Mouse (Mus musculus): ENCODE results near the gene Slc35e2. TPM values are rescaled to one million over a fixed set of nuclear protein-coding genes. Genes with fewer than 3 reads are reported as not detected.

Slc35e2 gene
- polyA plus RNA-seq (2014; fragmentation: Nextera tagmentation; extraction: Ambion mirVana) = 16.1 and 16.4 TPM in 2 replicates

DNA sequence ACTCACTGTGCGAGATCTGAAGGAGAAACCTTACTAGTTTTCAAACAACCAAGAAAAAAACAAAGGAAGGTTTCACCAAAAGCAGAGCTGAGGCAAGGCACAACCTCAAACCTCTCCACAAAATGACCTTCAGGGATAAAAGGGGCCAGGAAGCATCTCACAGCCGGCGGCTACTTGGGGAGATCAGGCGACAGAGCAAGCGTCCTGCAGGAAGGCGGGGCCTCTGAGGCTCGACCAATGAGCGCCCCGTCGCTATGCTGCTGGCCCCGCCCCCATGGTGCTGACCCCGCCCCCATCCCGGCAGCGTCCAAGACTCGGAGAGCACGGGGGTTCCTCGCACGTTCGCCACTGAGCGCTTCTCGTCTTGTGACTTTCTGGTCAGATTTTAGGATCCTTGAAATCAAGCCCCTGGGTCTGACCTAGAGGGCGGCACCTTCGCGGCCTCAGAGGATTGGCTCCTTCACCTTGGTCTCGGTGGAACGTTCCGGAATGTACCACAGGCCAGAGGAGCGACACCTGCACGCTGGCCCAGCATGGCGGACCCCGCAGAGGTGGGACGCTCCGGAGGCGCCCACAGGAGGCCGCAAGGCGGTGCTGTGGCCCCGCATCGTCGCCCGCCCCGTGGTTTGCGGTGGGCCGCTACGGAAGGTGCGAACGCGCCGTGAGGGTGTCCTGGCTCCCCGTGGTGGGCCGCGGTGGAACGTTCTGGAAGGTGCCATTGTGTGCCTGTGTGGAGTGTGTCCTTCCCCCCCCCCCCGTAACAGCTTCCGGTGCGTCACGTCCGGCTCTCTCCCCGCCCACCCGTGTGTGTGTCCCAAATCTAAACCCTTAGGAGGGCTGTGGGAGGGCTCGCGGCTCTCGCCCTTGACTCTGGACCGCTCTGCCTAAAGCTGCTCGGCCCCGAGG, at the start of gene Slc35e2:
Slc35e2 (plus strand) TSS at position 326 of the 906 bp plus-strand sequence.
- Histone ChIP-seq H3K4me3 (ENCODE audit: low read depth, low read length) (peak within 1 kb of the TSS; percentile 92), H3K36me3 (ENCODE audit: control insufficient read depth, insufficient read depth, low read length) (no peaks in the 10 kb centered on the region), H3K27ac (replicated peaks; ENCODE audit: low read depth, low read length) (peak within 1 kb of the TSS; percentile 99), H3K9me3 (ENCODE audit: control insufficient read depth, low read length) (no peaks in the 10 kb centered on the region), H3K27me3 (ENCODE audit: control insufficient read depth, insufficient read depth, low read length) (no peaks in the 10 kb centered on the region), H3K4me1 (ENCODE audit: control insufficient read depth, insufficient read depth, low read length) (peaks cover 7% of the 10 kb centered on the region), H3K4me2 (ENCODE audit: low read depth, severe bottlenecking) (peak within 1 kb of the TSS; percentile 93), H3K9ac (ENCODE audit: low read length) (peak within 1 kb of the TSS; percentile 95)
- WGBS = under 1% methylated on average over 65 of the region's 65 CpGs
- peak; percentile 94 for ATAC-seq (ENCODE audit: insufficient number of reproducible peaks, low FRiP score, low TSS enrichment, low read depth)
- DNase-seq (ENCODE audit: low spot score) = peak; percentile 98

DNA sequence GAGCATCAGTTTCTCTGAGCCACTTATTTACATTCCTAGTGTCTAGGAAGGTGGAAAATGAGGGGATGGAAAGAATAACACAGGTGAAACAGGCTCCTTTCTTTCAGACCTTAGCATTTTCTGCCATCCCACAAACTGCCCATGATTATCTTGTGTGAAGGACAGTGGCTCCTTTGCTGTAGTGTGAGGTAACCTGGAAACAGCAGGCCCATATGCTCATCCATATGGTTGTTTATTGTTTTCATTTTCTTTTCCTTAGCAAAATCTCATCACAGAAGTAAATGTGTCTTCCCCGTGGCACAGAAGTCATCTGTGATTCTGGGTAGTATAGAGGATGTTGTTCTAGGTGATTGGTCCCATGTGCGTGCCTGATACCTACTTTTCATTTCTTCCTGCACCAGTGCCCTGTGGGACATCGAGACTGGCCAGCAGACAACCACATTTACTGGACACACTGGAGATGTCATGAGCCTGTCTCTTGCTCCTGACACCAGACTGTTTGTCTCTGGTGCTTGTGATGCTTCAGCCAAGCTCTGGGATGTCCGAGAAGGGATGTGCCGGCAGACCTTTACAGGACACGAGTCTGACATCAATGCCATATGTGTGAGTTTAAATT, 48.2 kb upstream of the Slc35e2 start:
- H3K27ac ChIP-seq (replicated peaks; ENCODE audit: low read depth, low read length) = no peak overlapping the region
- H3K9me3 ChIP-seq (ENCODE audit: control insufficient read depth, low read length) = no peaks in the 10 kb centered on the region
- DNase-seq (ENCODE audit: low spot score) (no peak), ATAC-seq (ENCODE audit: insufficient number of reproducible peaks, low FRiP score, low TSS enrichment, low read depth) (no peak)
- peaks cover 48% of the 10 kb centered on the region for H3K36me3 ChIP-seq (ENCODE audit: control insufficient read depth, insufficient read depth, low read length)
- no peaks in the 10 kb centered on the region for H3K27me3 ChIP-seq (ENCODE audit: control insufficient read depth, insufficient read depth, low read length)
- H3K4me3 ChIP-seq (ENCODE audit: low read depth, low read length) = no peak overlapping the region
- WGBS = 94% methylated on average over 6 of the region's 6 CpGs
- no peak overlapping the region for H3K9ac ChIP-seq (ENCODE audit: low read length)
- no peaks in the 10 kb centered on the region for H3K4me1 ChIP-seq (ENCODE audit: control insufficient read depth, insufficient read depth, low read length)
- no peak overlapping the region for H3K4me2 ChIP-seq (ENCODE audit: low read depth, severe bottlenecking)

DNA sequence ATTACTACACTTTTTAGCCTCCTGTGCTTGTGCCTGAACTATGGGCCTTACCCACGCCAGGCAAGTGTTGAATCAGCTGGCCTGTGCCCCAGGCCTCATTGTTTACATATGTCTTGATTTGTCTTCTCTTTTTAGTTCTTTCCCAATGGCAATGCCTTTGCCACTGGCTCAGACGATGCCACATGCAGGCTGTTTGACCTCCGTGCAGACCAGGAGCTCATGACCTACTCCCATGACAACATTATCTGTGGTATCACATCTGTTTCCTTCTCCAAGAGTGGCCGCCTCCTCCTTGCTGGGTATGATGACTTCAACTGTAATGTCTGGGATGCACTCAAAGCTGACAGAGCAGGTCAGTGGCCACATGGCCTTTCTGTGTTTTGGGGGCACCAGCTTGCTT, 46.3 kb upstream of the Slc35e2 start:
- H3K4me3 ChIP-seq (ENCODE audit: low read depth, low read length) = no peak overlapping the region
- H3K36me3 ChIP-seq (ENCODE audit: control insufficient read depth, insufficient read depth, low read length) = peaks cover 52% of the 10 kb centered on the region
- H3K4me1 ChIP-seq (ENCODE audit: control insufficient read depth, insufficient read depth, low read length) = no peaks in the 10 kb centered on the region
- no peak for DNase-seq (ENCODE audit: low spot score)
- ATAC-seq (ENCODE audit: insufficient number of reproducible peaks, low FRiP score, low TSS enrichment, low read depth) = no peak
- no peak overlapping the region for H3K4me2 ChIP-seq (ENCODE audit: low read depth, severe bottlenecking)
- no peaks in the 10 kb centered on the region for H3K27me3 ChIP-seq (ENCODE audit: control insufficient read depth, insufficient read depth, low read length)
- H3K9me3 ChIP-seq (ENCODE audit: control insufficient read depth, low read length) = no peaks in the 10 kb centered on the region
- 82% methylated on average over 4 of the region's 4 CpGs for WGBS
- no peak overlapping the region for H3K9ac ChIP-seq (ENCODE audit: low read length)
- no peak overlapping the region for H3K27ac ChIP-seq (replicated peaks; ENCODE audit: low read depth, low read length)

DNA sequence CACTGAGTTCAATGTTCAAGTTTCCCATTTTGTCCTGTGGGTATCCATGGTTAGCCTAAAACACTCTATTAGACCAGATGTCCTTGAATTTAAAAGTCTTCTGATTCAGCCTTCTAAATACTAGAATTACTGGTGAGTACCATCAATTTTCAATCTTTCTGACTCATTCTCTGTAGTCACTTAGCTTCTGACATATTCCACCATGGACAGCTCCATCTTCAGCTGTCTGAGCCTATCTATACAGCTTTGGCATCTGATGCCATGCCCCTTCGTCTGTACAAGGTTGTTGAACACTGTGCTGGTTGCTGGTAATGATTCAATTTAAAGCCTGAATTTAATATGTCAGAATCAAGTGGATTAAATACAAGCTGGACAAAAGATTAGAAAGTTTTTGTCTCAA, 45.8 kb upstream of the Slc35e2 start:
- no peak for DNase-seq (ENCODE audit: low spot score)
- Histone ChIP-seq H3K4me1 (ENCODE audit: control insufficient read depth, insufficient read depth, low read length) (no peaks in the 10 kb centered on the region), H3K36me3 (ENCODE audit: control insufficient read depth, insufficient read depth, low read length) (peaks cover 57% of the 10 kb centered on the region), H3K9me3 (ENCODE audit: control insufficient read depth, low read length) (no peaks in the 10 kb centered on the region), H3K27me3 (ENCODE audit: control insufficient read depth, insufficient read depth, low read length) (no peaks in the 10 kb centered on the region), H3K4me3 (ENCODE audit: low read depth, low read length) (no peak overlapping the region), H3K4me2 (ENCODE audit: low read depth, severe bottlenecking) (no peak overlapping the region), H3K9ac (ENCODE audit: low read length) (no peak overlapping the region), H3K27ac (replicated peaks; ENCODE audit: low read depth, low read length) (no peak overlapping the region)
- WGBS = 71% methylated on average over 1 of the region's 1 CpGs
- ATAC-seq (ENCODE audit: insufficient number of reproducible peaks, low FRiP score, low TSS enrichment, low read depth) = no peak

DNA sequence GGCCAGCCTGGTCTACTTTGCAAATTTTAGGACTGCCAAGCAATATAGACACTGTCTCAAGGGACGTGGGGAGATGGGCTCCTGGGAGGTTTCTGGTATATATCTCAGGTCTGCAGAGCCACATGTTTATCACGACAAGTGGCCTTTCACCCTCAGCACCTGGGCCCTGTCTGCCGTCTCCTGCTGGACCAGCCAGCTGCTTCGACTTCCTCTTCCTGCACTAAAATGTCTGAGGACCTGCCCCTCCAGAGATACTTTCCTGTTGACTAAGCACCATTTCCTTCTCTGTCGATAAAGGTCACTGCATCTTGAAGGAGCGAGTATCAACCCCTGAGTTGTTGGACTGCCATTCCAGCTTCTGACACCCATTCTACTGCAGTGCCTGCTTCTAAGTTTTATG, 41.8 kb upstream of the Slc35e2 start:
- Histone ChIP-seq H3K9me3 (ENCODE audit: control insufficient read depth, low read length) (no peaks in the 10 kb centered on the region), H3K4me2 (ENCODE audit: low read depth, severe bottlenecking) (no peak overlapping the region), H3K4me3 (ENCODE audit: low read depth, low read length) (no peak overlapping the region), H3K36me3 (ENCODE audit: control insufficient read depth, insufficient read depth, low read length) (peaks cover 34% of the 10 kb centered on the region), H3K4me1 (ENCODE audit: control insufficient read depth, insufficient read depth, low read length) (peaks cover 9% of the 10 kb centered on the region), H3K27me3 (ENCODE audit: control insufficient read depth, insufficient read depth, low read length) (no peaks in the 10 kb centered on the region), H3K27ac (replicated peaks; ENCODE audit: low read depth, low read length) (no peak overlapping the region), H3K9ac (ENCODE audit: low read length) (no peak overlapping the region)
- 80% methylated on average over 6 of the region's 6 CpGs for WGBS
- ATAC-seq (ENCODE audit: insufficient number of reproducible peaks, low FRiP score, low TSS enrichment, low read depth) = no peak
- DNase-seq (ENCODE audit: low spot score) = no peak

DNA sequence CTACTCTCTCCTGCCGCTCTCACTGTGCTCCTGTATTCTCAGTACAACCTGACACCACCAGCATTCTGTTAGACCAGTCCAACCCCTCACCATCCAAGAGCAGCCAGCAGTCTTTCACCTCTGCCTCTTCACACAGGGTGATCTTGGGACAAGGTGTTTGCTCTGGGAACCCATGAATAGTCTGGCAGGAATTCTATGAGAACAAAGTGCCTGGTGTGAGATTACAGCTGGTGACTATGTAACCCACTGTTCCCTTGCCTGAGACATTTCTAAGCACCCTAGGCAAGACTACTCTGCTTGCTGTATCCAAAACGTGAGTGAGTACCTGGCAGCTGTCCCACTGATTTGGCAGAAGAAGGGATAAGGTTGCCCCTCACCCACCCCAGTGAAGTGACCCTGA, 40.3 kb upstream of the Slc35e2 start:
- Histone ChIP-seq H3K36me3 (ENCODE audit: control insufficient read depth, insufficient read depth, low read length) (peaks cover 24% of the 10 kb centered on the region), H3K27me3 (ENCODE audit: control insufficient read depth, insufficient read depth, low read length) (no peaks in the 10 kb centered on the region), H3K27ac (replicated peaks; ENCODE audit: low read depth, low read length) (no peak overlapping the region), H3K9ac (ENCODE audit: low read length) (no peak overlapping the region), H3K4me3 (ENCODE audit: low read depth, low read length) (no peak overlapping the region), H3K4me1 (ENCODE audit: control insufficient read depth, insufficient read depth, low read length) (peaks cover 15% of the 10 kb centered on the region), H3K4me2 (ENCODE audit: low read depth, severe bottlenecking) (no peak overlapping the region), H3K9me3 (ENCODE audit: control insufficient read depth, low read length) (no peaks in the 10 kb centered on the region)
- 78% methylated on average over 2 of the region's 2 CpGs for WGBS
- ATAC-seq (ENCODE audit: insufficient number of reproducible peaks, low FRiP score, low TSS enrichment, low read depth) (no peak), DNase-seq (ENCODE audit: low spot score) (no peak)

DNA sequence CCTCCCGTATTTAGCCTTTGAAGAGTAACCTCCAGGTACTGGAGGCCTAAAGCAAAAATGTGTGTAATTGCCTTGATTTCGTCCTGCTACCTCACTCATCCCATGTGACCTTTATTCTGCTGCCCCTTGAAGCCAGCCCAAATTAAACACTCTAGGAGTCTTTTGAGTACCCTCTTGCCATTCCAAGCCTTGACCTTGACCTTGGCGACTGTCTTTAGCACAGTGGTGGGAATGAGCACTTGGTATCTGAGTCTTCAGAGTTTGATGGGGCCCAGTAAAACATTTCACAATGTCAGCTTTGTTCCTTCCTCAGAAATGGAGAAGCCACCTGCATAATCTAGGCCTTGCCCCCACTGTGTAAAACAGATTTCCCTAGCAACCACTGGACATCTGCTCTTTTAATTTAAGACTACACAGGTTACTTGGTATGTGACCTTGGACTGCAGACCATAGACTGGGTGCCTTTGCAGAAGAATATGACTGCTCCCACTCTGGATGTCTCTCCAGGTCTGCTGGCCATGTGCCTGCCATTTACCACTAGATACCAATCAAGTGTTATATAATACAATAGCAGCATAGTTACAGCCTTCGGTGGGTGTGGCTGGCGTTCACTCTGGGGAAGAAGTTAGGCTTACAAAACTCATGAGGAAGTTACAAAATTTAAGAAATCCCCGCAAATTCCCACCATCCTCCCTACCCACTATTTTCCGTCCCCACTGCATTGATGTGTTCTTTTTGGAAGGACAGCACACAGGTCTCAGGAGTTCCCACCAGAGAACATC, 39.4 kb upstream of the Slc35e2 start, which contains the start of gene Nadk:
Nadk (plus strand) TSS at position 718 of the 782 bp plus-strand sequence.
- H3K36me3 ChIP-seq (ENCODE audit: control insufficient read depth, insufficient read depth, low read length) = peaks cover 15% of the 10 kb centered on the region
- 77% methylated on average over 7 of the region's 7 CpGs for WGBS
- H3K9me3 ChIP-seq (ENCODE audit: control insufficient read depth, low read length) = no peaks in the 10 kb centered on the region
- DNase-seq (ENCODE audit: low spot score) = no peak
- peak within 1 kb of the TSS; percentile 51 for H3K4me2 ChIP-seq (ENCODE audit: low read depth, severe bottlenecking)
- peak within 1 kb of the TSS; percentile 57; the same call in 1 of the 2 replicates for H3K27ac ChIP-seq (replicated peaks; ENCODE audit: low read depth, low read length)
- no peaks in the 10 kb centered on the region for H3K27me3 ChIP-seq (ENCODE audit: control insufficient read depth, insufficient read depth, low read length)
- peak within 1 kb of the TSS; percentile 9; the same call in 1 of the 2 replicates for H3K4me3 ChIP-seq (ENCODE audit: low read depth, low read length)
- peak within 1 kb of the TSS; percentile 45 for H3K9ac ChIP-seq (ENCODE audit: low read length)
- peaks cover 20% of the 10 kb centered on the region for H3K4me1 ChIP-seq (ENCODE audit: control insufficient read depth, insufficient read depth, low read length)
- ATAC-seq (ENCODE audit: insufficient number of reproducible peaks, low FRiP score, low TSS enrichment, low read depth) = no peak
